Mouse (Mus musculus): ENCODE measurements around the gene Cobl. TPM values are rescaled to one million over a fixed set of nuclear protein-coding genes. Genes with fewer than 3 reads are reported as not detected.

Cobl gene
- polyA plus RNA-seq, 1 experiment from 2014 or later, result 9.3 TPM

DNA sequence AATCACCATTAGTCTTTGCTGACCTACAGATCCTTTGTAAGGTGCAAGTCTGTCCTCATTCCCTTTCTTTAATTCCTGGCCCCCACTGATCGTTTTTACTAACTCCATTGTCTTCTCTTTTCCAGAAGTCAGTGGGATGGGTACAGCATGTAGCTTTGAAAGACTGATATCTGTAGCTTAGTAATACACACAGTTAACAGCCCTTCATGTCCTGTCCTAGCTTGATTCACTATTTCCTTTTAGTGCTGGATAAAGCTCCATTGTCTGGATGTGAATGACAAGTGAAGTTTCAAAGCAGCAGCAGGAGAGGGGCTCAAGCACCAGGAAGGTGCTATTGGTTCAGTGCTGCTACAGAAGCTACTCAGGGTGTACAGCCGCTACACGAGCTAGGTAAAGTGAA, 28.9 kb downstream of the Cobl start:
- Histone ChIP-seq H3K27me3 (replicated peaks) (no peaks in the 10 kb centered on the region), H3K9ac (no peak overlapping the region), H3K4me1 (replicated peaks) (0 out of 2 replicates have a peak, but pooled peaks cover 5% of the 10 kb centered on the region), H3K36me3 (no peaks in the 10 kb centered on the region), H3K4me2 (replicated peaks) (no peak overlapping the region), H3K4me3 (replicated peaks) (no peak overlapping the region), H3K9me3 (no peaks in the 10 kb centered on the region), H3K27ac (no peak overlapping the region)
- 82% methylated on average over 3 of the region's 3 CpGs for WGBS
- ATAC-seq, result no peak

DNA sequence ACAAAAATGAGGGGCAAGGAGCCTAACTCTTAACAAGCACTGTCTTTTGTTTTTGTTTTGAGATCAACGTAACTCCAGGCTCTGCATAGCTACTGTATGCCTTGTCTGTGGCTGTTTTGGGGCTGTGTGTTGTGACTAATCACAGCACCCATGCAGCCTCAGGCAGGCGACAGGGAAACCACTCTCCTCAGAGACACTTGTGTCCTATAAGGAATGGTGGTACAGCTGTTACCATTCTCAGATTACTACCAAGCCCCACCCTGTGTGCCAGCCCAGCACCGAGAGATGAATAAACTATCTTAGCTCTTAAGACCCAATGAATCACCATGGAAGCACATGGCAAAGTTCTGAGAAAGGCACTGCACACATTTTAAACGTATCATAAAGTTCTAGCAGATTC, 29.7 kb downstream of the Cobl start:
- Histone ChIP-seq H3K9ac (no peak overlapping the region), H3K27ac (no peak overlapping the region), H3K4me2 (replicated peaks) (no peak overlapping the region), H3K4me1 (replicated peaks) (0 out of 2 replicates have a peak, but pooled peaks cover 6% of the 10 kb centered on the region), H3K36me3 (no peaks in the 10 kb centered on the region), H3K9me3 (no peaks in the 10 kb centered on the region), H3K4me3 (replicated peaks) (no peak overlapping the region), H3K27me3 (replicated peaks) (no peaks in the 10 kb centered on the region)
- WGBS, result 45% methylated on average over 4 of the region's 4 CpGs
- ATAC-seq, result 0 out of 2 replicates have a peak, but pooled peaks have one; percentile 21

DNA sequence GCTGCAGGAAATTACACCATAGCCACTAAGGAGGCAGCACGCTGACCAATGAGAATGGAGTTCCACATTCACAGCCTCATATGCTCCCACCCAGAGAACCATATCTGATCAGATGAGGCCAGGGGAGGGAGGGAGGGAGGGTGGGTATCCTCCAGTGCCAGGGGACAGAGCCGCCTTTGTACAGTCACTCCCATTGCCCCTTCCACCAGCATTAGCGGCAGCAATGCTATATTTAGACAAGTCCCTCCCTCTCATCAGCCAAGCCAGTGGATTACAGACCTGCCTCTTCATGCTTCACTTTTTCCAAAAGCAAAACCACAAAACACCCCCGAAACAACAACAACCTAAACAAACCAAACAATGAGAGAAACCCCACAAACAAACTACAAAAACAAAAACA, 30.2 kb downstream of the Cobl start:
- no peaks in the 10 kb centered on the region for H3K36me3 ChIP-seq
- no peak overlapping the region for H3K4me2 ChIP-seq (replicated peaks)
- 0 out of 2 replicates have a peak, but pooled peaks cover 6% of the 10 kb centered on the region for H3K4me1 ChIP-seq (replicated peaks)
- 51% methylated on average over 4 of the region's 4 CpGs for WGBS
- no peak overlapping the region for H3K27ac ChIP-seq
- H3K9ac ChIP-seq, result no peak overlapping the region
- H3K27me3 ChIP-seq (replicated peaks), result no peaks in the 10 kb centered on the region
- no peaks in the 10 kb centered on the region for H3K9me3 ChIP-seq
- ATAC-seq, result peak; percentile 58
- H3K4me3 ChIP-seq (replicated peaks), result no peak overlapping the region

DNA sequence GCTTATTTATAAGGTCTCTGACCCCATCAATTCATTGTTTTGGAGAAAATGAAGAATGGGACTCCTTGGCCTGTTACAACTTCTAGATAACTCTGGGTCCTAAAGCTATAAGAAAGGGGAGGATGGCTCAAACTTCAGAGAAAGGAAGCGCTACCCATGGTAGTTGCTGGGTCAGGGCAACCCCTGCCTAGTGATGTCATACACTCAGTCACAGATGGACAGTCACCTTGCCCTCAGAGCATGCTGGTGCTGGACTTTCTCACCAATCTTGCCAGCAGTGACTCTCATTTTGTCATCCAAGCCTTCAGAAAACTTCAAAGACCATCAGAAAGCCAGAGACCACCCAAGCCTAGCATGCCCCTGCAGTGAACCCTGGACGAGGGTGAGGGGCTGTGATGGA, 32.8 kb downstream of the Cobl start:
- 76% methylated on average over 2 of the region's 2 CpGs for WGBS
- H3K36me3 ChIP-seq, result no peaks in the 10 kb centered on the region
- no peak overlapping the region for H3K9ac ChIP-seq
- ATAC-seq, result no peak
- 0 out of 2 replicates have a peak, but pooled peaks cover 6% of the 10 kb centered on the region for H3K4me1 ChIP-seq (replicated peaks)
- H3K9me3 ChIP-seq, result no peaks in the 10 kb centered on the region
- H3K27me3 ChIP-seq (replicated peaks), result no peaks in the 10 kb centered on the region
- H3K27ac ChIP-seq, result no peak overlapping the region
- no peak overlapping the region for H3K4me2 ChIP-seq (replicated peaks)
- H3K4me3 ChIP-seq (replicated peaks), result no peak overlapping the region

DNA sequence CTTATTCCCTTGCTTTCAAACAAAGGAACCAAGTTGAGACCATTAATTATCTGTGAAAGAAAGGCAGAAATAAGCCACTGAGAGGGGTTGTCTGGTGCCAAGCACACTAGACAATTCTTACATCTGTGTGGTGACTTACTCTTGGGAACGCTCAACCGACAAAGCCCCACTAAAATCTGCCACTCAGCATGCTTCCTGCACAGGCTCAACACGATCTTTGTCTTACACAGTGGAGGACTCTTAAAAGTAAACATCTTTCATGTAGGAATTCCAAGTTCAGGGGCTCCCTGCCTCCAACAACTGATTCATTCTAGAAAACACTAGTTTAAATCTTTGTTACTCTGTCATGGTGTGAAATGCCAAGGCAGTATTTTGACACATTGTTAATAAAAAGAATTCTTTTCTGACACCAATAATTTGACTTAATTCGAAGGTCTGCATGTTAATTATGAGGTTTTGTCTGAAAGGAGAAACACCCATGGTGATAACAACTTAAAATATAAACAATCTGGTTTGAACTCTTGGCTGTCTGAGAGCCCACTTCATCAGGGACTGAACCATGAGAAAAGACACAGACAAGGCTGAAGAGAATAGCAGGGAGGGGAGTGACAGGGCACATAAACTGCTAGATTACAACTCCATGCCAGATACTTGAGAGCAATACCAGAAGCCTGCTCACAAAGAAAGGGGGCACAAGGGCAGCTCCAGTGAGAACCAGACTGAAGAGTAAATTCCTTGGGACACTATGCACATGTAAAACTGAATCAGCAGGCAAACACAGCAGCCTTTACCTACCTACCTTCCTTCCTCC, 34.3 kb downstream of the Cobl start:
- no peak overlapping the region for H3K4me2 ChIP-seq (replicated peaks)
- peak; percentile 80 for ATAC-seq
- H3K36me3 ChIP-seq, result no peaks in the 10 kb centered on the region
- H3K4me1 ChIP-seq (replicated peaks), result 0 out of 2 replicates have a peak, but pooled peaks cover 6% of the 10 kb centered on the region
- H3K9ac ChIP-seq, result no peak overlapping the region
- no peaks in the 10 kb centered on the region for H3K27me3 ChIP-seq (replicated peaks)
- no peak overlapping the region for H3K4me3 ChIP-seq (replicated peaks)
- 23% methylated on average over 4 of the region's 4 CpGs for WGBS
- peak overlapping the region; percentile 67 for H3K27ac ChIP-seq
- no peaks in the 10 kb centered on the region for H3K9me3 ChIP-seq

DNA sequence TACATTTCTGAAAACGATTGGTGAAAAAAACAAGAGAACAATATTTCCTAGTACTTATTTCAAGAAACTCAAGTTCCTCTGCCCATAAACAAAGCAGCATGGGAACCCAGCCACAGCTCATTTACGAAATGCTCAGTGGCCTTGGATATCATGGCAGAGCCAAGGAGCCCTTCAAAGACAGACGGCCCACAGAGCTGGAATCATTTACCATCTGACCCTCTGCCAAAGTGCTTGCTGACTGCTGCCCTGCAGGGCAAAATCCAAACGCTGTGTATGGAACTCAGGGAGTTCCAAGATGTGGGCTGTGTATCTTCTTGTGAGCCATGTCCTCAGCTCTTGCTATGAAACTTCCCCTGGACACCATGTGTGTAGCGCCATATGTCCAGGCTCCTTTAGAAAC, 38.0 kb downstream of the Cobl start:
- H3K9me3 ChIP-seq, result no peaks in the 10 kb centered on the region
- no peaks in the 10 kb centered on the region for H3K27me3 ChIP-seq (replicated peaks)
- H3K27ac ChIP-seq, result no peak overlapping the region
- H3K4me3 ChIP-seq (replicated peaks), result no peak overlapping the region
- H3K9ac ChIP-seq, result no peak overlapping the region
- no peaks in the 10 kb centered on the region for H3K36me3 ChIP-seq
- 0 out of 2 replicates have a peak, but pooled peaks cover 6% of the 10 kb centered on the region for H3K4me1 ChIP-seq (replicated peaks)
- 73% methylated on average over 5 of the region's 5 CpGs for WGBS
- no peak for ATAC-seq
- no peak overlapping the region for H3K4me2 ChIP-seq (replicated peaks)

DNA sequence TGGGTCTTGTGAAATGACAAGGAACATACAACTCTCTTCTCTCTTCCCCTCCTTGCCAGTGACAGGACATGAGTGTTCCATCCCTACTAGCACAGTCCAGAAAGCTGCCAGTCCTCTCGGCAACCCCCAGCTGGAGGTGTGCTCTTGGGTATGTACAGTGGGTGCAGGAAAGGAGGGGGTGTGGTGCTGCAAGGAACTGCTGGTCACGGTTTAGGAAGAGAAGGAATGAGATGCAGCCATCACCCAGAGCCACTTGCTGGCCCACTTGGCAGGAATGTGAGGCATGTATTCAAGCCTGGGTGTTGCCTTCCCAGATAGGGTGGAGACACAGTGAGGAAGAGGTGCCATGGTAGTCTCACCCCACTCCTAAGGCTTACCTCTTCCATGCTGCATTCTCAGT, 40.6 kb downstream of the Cobl start:
- WGBS, result 73% methylated on average over 2 of the region's 2 CpGs
- Histone ChIP-seq H3K9me3 (no peaks in the 10 kb centered on the region), H3K4me1 (replicated peaks) (no peaks in the 10 kb centered on the region), H3K4me3 (replicated peaks) (no peak overlapping the region), H3K27ac (no peak overlapping the region), H3K27me3 (replicated peaks) (no peaks in the 10 kb centered on the region), H3K36me3 (no peaks in the 10 kb centered on the region), H3K4me2 (replicated peaks) (no peak overlapping the region), H3K9ac (no peak overlapping the region)
- ATAC-seq, result no peak

- no peak overlapping the region for H3K9ac ChIP-seq
- no peaks in the 10 kb centered on the region for H3K4me1 ChIP-seq (replicated peaks)
- 77% methylated on average over 5 of the region's 5 CpGs for WGBS
Observed at GRCm38 (mm10) chr11:12421183-12421582, 43.6 kb downstream of the Cobl start.

GRCm38 (mm10) chr11:12420146-12420545, 44.6 kb downstream of the Cobl start:
- H3K9me3 ChIP-seq, result no peaks in the 10 kb centered on the region
- H3K36me3 ChIP-seq, result no peaks in the 10 kb centered on the region
- H3K27me3 ChIP-seq (replicated peaks), result no peaks in the 10 kb centered on the region
- 66% methylated on average over 3 of the region's 3 CpGs for WGBS
- H3K4me2 ChIP-seq (replicated peaks), result no peak overlapping the region
- no peak overlapping the region for H3K4me3 ChIP-seq (replicated peaks)
- no peaks in the 10 kb centered on the region for H3K4me1 ChIP-seq (replicated peaks)
- H3K27ac ChIP-seq, result no peak overlapping the region
- H3K9ac ChIP-seq, result no peak overlapping the region
- no peak for ATAC-seq

More at GRCm38 (mm10) chr11:12421183-12421582, 43.6 kb downstream of the Cobl start:
- Histone ChIP-seq H3K27me3 (replicated peaks) (no peaks in the 10 kb centered on the region), H3K9me3 (no peaks in the 10 kb centered on the region), H3K4me3 (replicated peaks) (no peak overlapping the region), H3K36me3 (no peaks in the 10 kb centered on the region), H3K4me2 (replicated peaks) (no peak overlapping the region), H3K27ac (no peak overlapping the region)
- ATAC-seq, result no peak

DNA sequence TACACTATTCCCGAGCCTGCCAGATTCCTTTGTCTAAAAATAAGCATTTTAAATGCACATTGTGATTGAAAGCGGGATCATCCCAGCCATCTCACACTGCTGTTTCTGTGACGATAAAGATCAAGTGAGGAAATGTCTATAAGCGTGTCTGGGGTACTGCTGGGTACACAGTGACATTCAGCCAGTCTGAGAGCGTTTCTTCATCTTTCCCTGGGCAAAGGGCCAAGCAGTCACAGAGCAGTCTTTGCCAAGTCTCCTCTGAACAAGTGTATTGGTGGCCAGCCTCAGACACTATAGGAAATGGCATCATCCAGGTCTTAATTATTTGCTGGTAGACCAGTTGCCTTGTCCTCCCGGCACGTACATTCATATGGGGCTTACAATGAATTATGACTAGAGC, 47.9 kb downstream of the Cobl start:
- ATAC-seq, result no peak
- Histone ChIP-seq H3K9me3 (no peaks in the 10 kb centered on the region), H3K36me3 (no peaks in the 10 kb centered on the region), H3K9ac (no peak overlapping the region), H3K27ac (no peak overlapping the region), H3K4me3 (replicated peaks) (no peak overlapping the region), H3K4me2 (replicated peaks) (no peak overlapping the region), H3K4me1 (replicated peaks) (no peaks in the 10 kb centered on the region), H3K27me3 (replicated peaks) (no peaks in the 10 kb centered on the region)
- WGBS, result 82% methylated on average over 7 of the region's 7 CpGs

DNA sequence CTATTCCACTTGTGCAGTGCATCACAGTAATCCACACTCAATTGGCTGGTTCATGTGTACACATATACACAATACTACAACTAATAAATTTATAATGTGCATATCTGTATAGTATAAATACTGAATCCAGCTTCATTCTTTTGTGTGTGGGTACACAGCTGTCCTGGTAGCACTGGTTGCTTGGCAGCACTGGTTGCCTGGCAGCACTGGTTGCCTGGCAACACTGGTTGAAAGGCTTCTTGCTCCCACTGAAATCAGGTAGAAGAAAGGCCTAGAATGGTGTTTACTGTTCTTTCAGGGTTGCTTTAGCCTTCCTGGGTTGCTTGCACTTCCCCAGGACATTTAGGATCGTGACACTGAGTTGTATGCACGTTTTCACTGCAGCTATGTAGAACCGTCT, 49.4 kb downstream of the Cobl start:
- Histone ChIP-seq H3K36me3 (no peaks in the 10 kb centered on the region), H3K4me3 (replicated peaks) (no peak overlapping the region), H3K27me3 (replicated peaks) (no peaks in the 10 kb centered on the region), H3K4me2 (replicated peaks) (no peak overlapping the region), H3K9me3 (no peaks in the 10 kb centered on the region), H3K27ac (no peak overlapping the region), H3K4me1 (replicated peaks) (no peaks in the 10 kb centered on the region), H3K9ac (no peak overlapping the region)
- 55% methylated on average over 3 of the region's 3 CpGs for WGBS
- ATAC-seq, result no peak

- Histone ChIP-seq H3K4me1 (replicated peaks) (no peaks in the 10 kb centered on the region), H3K4me2 (replicated peaks) (no peak overlapping the region), H3K9me3 (no peaks in the 10 kb centered on the region), H3K4me3 (replicated peaks) (no peak overlapping the region), H3K9ac (no peak overlapping the region), H3K27ac (no peak overlapping the region), H3K36me3 (no peaks in the 10 kb centered on the region), H3K27me3 (replicated peaks) (no peaks in the 10 kb centered on the region)
- 56% methylated on average over 1 of the region's 1 CpGs for WGBS
- peak; percentile 46 for ATAC-seq
Observed at GRCm38 (mm10) chr11:12411950-12412349, 52.8 kb downstream of the Cobl start.

Measured in intestine, embryonic 15.5 days (tissue).